Mouse (Mus musculus): ENCODE results near the gene Serinc2. TPM values are rescaled to one million over a fixed set of nuclear protein-coding genes. Genes with fewer than 3 reads are reported as not detected.

The Serinc2 gene
- polyA plus RNA-seq, 1 experiment from 2014 or later: 4.4 TPM

- Histone ChIP-seq H3K27ac (ENCODE audit: low read depth) (no peak overlapping the region), H3K4me2 (ENCODE audit: low read depth, low read length) (no peak overlapping the region), H3K27me3 (ENCODE audit: insufficient read depth, low read length) (peaks cover 12% of the 10 kb centered on the region; the same call in 1 of the 2 replicates), H3K4me3 (ENCODE audit: low read depth, low read length) (no peak overlapping the region), H3K9ac (replicated peaks) (no peak overlapping the region), H3K36me3 (replicated peaks; ENCODE audit: insufficient read depth, low read length) (no peaks in the 10 kb centered on the region), H3K4me1 (ENCODE audit: insufficient read depth) (no peaks in the 10 kb centered on the region), H3K9me3 (ENCODE audit: low read length) (no peaks in the 10 kb centered on the region)
- ATAC-seq (no peak), DNase-seq (no peak)
- TF ChIP-seq EP300 (IDR thresholded peaks at IDR 0.05; ENCODE audit: low read depth) (no peak), CTCF (IDR thresholded peaks at IDR 0.05; ENCODE audit: low read depth) (peak; percentile 60)
- 24% methylated on average over 5 of the region's 5 CpGs for whole genome bisulfite sequencing (ENCODE audit: insufficient replicate concordance)
Measured at GRCm38 (mm10) chr4:130260406-130260805, 18.6 kb downstream of the Serinc2 start.

- H3K36me3 ChIP-seq (replicated peaks; ENCODE audit: insufficient read depth, low read length): no peaks in the 10 kb centered on the region
- no peak overlapping the region for H3K9ac ChIP-seq (replicated peaks)
- H3K27me3 ChIP-seq (ENCODE audit: insufficient read depth, low read length): no peaks in the 10 kb centered on the region
- H3K9me3 ChIP-seq (ENCODE audit: low read length): no peaks in the 10 kb centered on the region
- H3K4me3 ChIP-seq (ENCODE audit: low read depth, low read length): peak overlapping the region; percentile 31
- ATAC-seq (peak; percentile 98), DNase-seq (peak; percentile 92)
- peak overlapping the region; percentile 81 for H3K27ac ChIP-seq (ENCODE audit: low read depth)
- peak overlapping the region; percentile 44 for H3K4me2 ChIP-seq (ENCODE audit: low read depth, low read length)
- WGBS (ENCODE audit: insufficient replicate concordance): 57% methylated on average over 8 of the region's 8 CpGs
- peak; percentile 70; the same call in 1 of the 2 replicates for TF ChIP-seq EP300 (IDR thresholded peaks at IDR 0.05; ENCODE audit: low read depth)
- TF ChIP-seq CTCF (IDR thresholded peaks at IDR 0.05; ENCODE audit: low read depth): no peak
- peaks cover 19% of the 10 kb centered on the region for H3K4me1 ChIP-seq (ENCODE audit: insufficient read depth)
Measured at GRCm38 (mm10) chr4:130252441-130253157, 26.4 kb downstream of the Serinc2 start.

GRCm38 (mm10) chr4:130251763-130252162 is 27.2 kb downstream of the Serinc2 start:
- peak overlapping the region; percentile 44 for H3K4me2 ChIP-seq (ENCODE audit: low read depth, low read length)
- TF ChIP-seq EP300 (IDR thresholded peaks at IDR 0.05; ENCODE audit: low read depth): no peak
- no peak for TF ChIP-seq CTCF (IDR thresholded peaks at IDR 0.05; ENCODE audit: low read depth)
- H3K9ac ChIP-seq (replicated peaks): no peak overlapping the region
- 0 out of 2 replicates have a peak overlapping the region, but pooled peaks have one; percentile 31 for H3K4me3 ChIP-seq (ENCODE audit: low read depth, low read length)
- ATAC-seq (no peak), DNase-seq (peak; percentile 49)
- H3K27me3 ChIP-seq (ENCODE audit: insufficient read depth, low read length): no peaks in the 10 kb centered on the region
- 0 out of 2 replicates have a peak overlapping the region, but pooled peaks have one; percentile 80 for H3K27ac ChIP-seq (ENCODE audit: low read depth)
- H3K36me3 ChIP-seq (replicated peaks; ENCODE audit: insufficient read depth, low read length): no peaks in the 10 kb centered on the region
- WGBS (ENCODE audit: insufficient replicate concordance): 43% methylated on average over 3 of the region's 3 CpGs
- H3K9me3 ChIP-seq (ENCODE audit: low read length): no peaks in the 10 kb centered on the region
- peaks cover 19% of the 10 kb centered on the region for H3K4me1 ChIP-seq (ENCODE audit: insufficient read depth)

- no peak overlapping the region for H3K27ac ChIP-seq (ENCODE audit: low read depth)
- DNase-seq (no peak), ATAC-seq (no peak)
- peaks cover 19% of the 10 kb centered on the region for H3K4me1 ChIP-seq (ENCODE audit: insufficient read depth)
- no peak overlapping the region for H3K9ac ChIP-seq (replicated peaks)
- no peaks in the 10 kb centered on the region for H3K36me3 ChIP-seq (replicated peaks; ENCODE audit: insufficient read depth, low read length)
- H3K9me3 ChIP-seq (ENCODE audit: low read length): no peaks in the 10 kb centered on the region
- TF ChIP-seq EP300 (IDR thresholded peaks at IDR 0.05; ENCODE audit: low read depth) (no peak), CTCF (IDR thresholded peaks at IDR 0.05; ENCODE audit: low read depth) (0 out of 2 replicates have a peak, but pooled peaks have one; percentile 12)
- peak overlapping the region; percentile 44 for H3K4me2 ChIP-seq (ENCODE audit: low read depth, low read length)
- no peaks in the 10 kb centered on the region for H3K27me3 ChIP-seq (ENCODE audit: insufficient read depth, low read length)
- WGBS (ENCODE audit: insufficient replicate concordance): 28% methylated on average over 7 of the region's 7 CpGs
- no peak overlapping the region for H3K4me3 ChIP-seq (ENCODE audit: low read depth, low read length)
Measured at GRCm38 (mm10) chr4:130251172-130251705, 27.8 kb downstream of the Serinc2 start.

- Histone ChIP-seq H3K27me3 (ENCODE audit: insufficient read depth, low read length) (no peaks in the 10 kb centered on the region), H3K36me3 (replicated peaks; ENCODE audit: insufficient read depth, low read length) (no peaks in the 10 kb centered on the region), H3K27ac (ENCODE audit: low read depth) (no peak overlapping the region), H3K9ac (replicated peaks) (no peak overlapping the region), H3K9me3 (ENCODE audit: low read length) (no peaks in the 10 kb centered on the region), H3K4me1 (ENCODE audit: insufficient read depth) (peaks cover 22% of the 10 kb centered on the region), H3K4me3 (ENCODE audit: low read depth, low read length) (no peak overlapping the region), H3K4me2 (ENCODE audit: low read depth, low read length) (no peak overlapping the region)
- WGBS (ENCODE audit: insufficient replicate concordance): 70% methylated on average over 3 of the region's 3 CpGs
- ATAC-seq (no peak), DNase-seq (no peak)
- TF ChIP-seq CTCF (IDR thresholded peaks at IDR 0.05; ENCODE audit: low read depth) (no peak), EP300 (IDR thresholded peaks at IDR 0.05; ENCODE audit: low read depth) (no peak)
Measured at GRCm38 (mm10) chr4:130248636-130249035, 30.4 kb downstream of the Serinc2 start.

GRCm38 (mm10) chr4:130246132-130246531 is 32.9 kb downstream of the Serinc2 start:
- ATAC-seq (0 out of 2 replicates have a peak, but pooled peaks have one; percentile 37), DNase-seq (peak; percentile 86)
- Histone ChIP-seq H3K36me3 (replicated peaks; ENCODE audit: insufficient read depth, low read length) (no peaks in the 10 kb centered on the region), H3K4me2 (ENCODE audit: low read depth, low read length) (no peak overlapping the region), H3K4me3 (ENCODE audit: low read depth, low read length) (no peak overlapping the region), H3K9me3 (ENCODE audit: low read length) (no peaks in the 10 kb centered on the region), H3K9ac (replicated peaks) (no peak overlapping the region), H3K27ac (ENCODE audit: low read depth) (no peak overlapping the region), H3K4me1 (ENCODE audit: insufficient read depth) (peaks cover 6% of the 10 kb centered on the region), H3K27me3 (ENCODE audit: insufficient read depth, low read length) (no peaks in the 10 kb centered on the region)
- 1% methylated on average over 6 of the region's 6 CpGs for WGBS (ENCODE audit: insufficient replicate concordance)
- peak; percentile 94 for TF ChIP-seq CTCF (IDR thresholded peaks at IDR 0.05; ENCODE audit: low read depth)
- no peak for TF ChIP-seq EP300 (IDR thresholded peaks at IDR 0.05; ENCODE audit: low read depth)
